Mouse (Mus musculus) ES-E14 (cell line): ENCODE measurements around the gene Rab5c. TPM values are rescaled to one million over a fixed set of nuclear protein-coding genes. Genes with fewer than 3 reads are reported as not detected.

Experiments
- DNase-seq: peaks from one replicate; pipeline ENCODE4 v3.0.0-alpha.2; 2013; ENCODE audit warnings: low read depth, low spot score
- H3K27ac ChIP-seq: 2 replicates; pipeline ENCODE4 v1.5.1; 2012; ENCODE audit warnings: low read depth, mild to moderate bottlenecking, low read length, moderate library complexity, mixed read lengths; ENCODE audit not compliant: poor library complexity, insufficient read depth, severe bottlenecking
- H3K36me3 ChIP-seq: 2 replicates; pipeline ENCODE4 v1.6.1; 2012; ENCODE audit warnings: mild to moderate bottlenecking, low read length, moderate library complexity, mixed read lengths; ENCODE audit not compliant: control insufficient read depth, poor library complexity, insufficient read depth, severe bottlenecking
- H3K4me1 ChIP-seq, 2 experiments: fragments of 150-350 bp in 1 of 2; sonication (generic) in 1 of 2; 2 replicates each; pipeline ENCODE4 v1.6.1; 2012; ENCODE audit warnings: low read length in 2 of 2, mild to moderate bottlenecking in 1 of 2, mixed read lengths in 1 of 2; ENCODE audit not compliant: control insufficient read depth in 2 of 2, insufficient read depth in 2 of 2, poor library complexity in 1 of 2
- H3K4me3 ChIP-seq, 2 experiments: fragments of 150-350 bp in 1 of 2; sonication (generic) in 1 of 2; 2 replicates each; pipeline ENCODE4 v1.5.1; 2012; ENCODE audit warnings: low read length in 2 of 2, low read depth in 1 of 2, mild to moderate bottlenecking in 1 of 2, mixed read lengths in 1 of 2; ENCODE audit not compliant: insufficient read depth in 1 of 2, poor library complexity in 1 of 2, severe bottlenecking in 1 of 2
- H3K9ac ChIP-seq: 2 replicates; pipeline ENCODE4 v1.6.1; 2012; ENCODE audit warnings: low read depth, mild to moderate bottlenecking, low read length, mixed read lengths; ENCODE audit not compliant: poor library complexity, insufficient read depth, severe bottlenecking
- H3K9me3 ChIP-seq: fragments of 150-350 bp; sonication (generic); 2 replicates; pipeline ENCODE4 v1.6.1; 2012; ENCODE audit warnings: low read depth, mild to moderate bottlenecking, low read length; ENCODE audit not compliant: control insufficient read depth, insufficient read depth
- CHD2 ChIP-seq: IDR thresholded peaks from 2 replicates; pipeline ENCODE4 v1.6.1; 2014; ENCODE audit warnings: mild to moderate bottlenecking, low read depth, low read length, inconsistent platforms
- HCFC1 ChIP-seq: IDR thresholded peaks from 2 replicates; pipeline ENCODE4 v1.6.1; 2012; ENCODE audit warnings: low read length, inconsistent platforms, borderline replicate concordance; ENCODE audit not compliant: insufficient read depth
- MAFK ChIP-seq: IDR thresholded peaks from 2 replicates; pipeline ENCODE4 v1.6.1; 2014; ENCODE audit warnings: mild to moderate bottlenecking, low read depth, low read length, inconsistent platforms; ENCODE audit not compliant: insufficient read depth
- ZC3H11A ChIP-seq: IDR thresholded peaks from 2 replicates; pipeline ENCODE4 v1.6.1; 2012; ENCODE audit warnings: low read depth, mild to moderate bottlenecking, inconsistent platforms, low read length, borderline replicate concordance
- ZNF384 ChIP-seq: IDR thresholded peaks from 2 replicates; pipeline ENCODE4 v1.6.1; 2012; ENCODE audit warnings: low read depth, low read length, inconsistent platforms
- in situ Hi-C, 2 experiments: fragments of 600-800 bp; cut with MboI; formaldehyde crosslinking; loops; one replicate each; pipeline ENCODE4 v1.15.1; 2025; ENCODE audit warnings: low sequenced_read_pairs in 2 of 2, inconsistent platforms in 1 of 2; ENCODE audit not compliant: unreplicated experiment in 2 of 2
- total RNA-seq: library from RNA; depleted of rRNA; stranded (reverse); fragments of 300-350 nt; gene quantifications from 2 replicates; pipeline ENCODE4 v1.2.3, GENCODE M21; 2012

The Rab5c gene
- total RNA-seq, 1 experiment = 124 TPM

DNA sequence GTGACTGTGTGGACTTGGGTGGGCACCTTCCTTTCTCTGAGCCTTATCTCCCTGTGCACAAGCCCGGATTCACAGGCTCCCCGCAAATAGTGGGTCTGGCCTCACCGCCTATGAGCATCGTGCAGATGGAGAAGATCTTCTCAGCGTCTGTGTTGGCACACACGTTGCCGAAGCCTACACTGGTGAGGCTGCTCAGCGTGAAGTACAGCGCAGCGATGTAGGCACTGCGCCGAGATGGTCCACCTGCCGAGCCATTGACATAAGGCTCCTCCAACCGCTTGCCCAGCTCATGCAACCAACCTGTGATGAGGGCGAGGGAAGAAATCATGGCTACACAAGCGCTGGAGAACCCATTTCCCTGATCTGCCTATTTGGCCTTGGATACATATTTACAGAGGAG lies 12.1 kb upstream of the Rab5c start:
- TF ChIP-seq HCFC1 = no peak
- no peak for TF ChIP-seq ZC3H11A
- no peak for TF ChIP-seq ZNF384
- TF ChIP-seq CHD2 = no peak
- TF ChIP-seq MAFK = no peak
- no peak for DNase-seq
- H3K36me3 ChIP-seq = no peaks in the 10 kb centered on the region
- peaks cover 4 to 9% of the 10 kb centered on the region in 2 experiments; a peak in 2 of 4 replicates for H3K4me1 ChIP-seq
- H3K9ac ChIP-seq = no peak overlapping the region
- no peaks in the 10 kb centered on the region for H3K9me3 ChIP-seq
- in situ Hi-C loops = no loop called here
- peak overlapping the region in 1 of 2 experiments; percentile 13; a peak in 2 of 4 replicates for H3K4me3 ChIP-seq
- no peak overlapping the region for H3K27ac ChIP-seq

GRCm38 (mm10) chr11:100749469-100749868 lies 11.5 kb upstream of the Rab5c start:
- peaks cover 4 to 9% of the 10 kb centered on the region in 2 experiments; a peak in 2 of 4 replicates for H3K4me1 ChIP-seq
- peak overlapping the region; percentile 2; the same call in 1 of the 2 replicates for H3K9ac ChIP-seq
- H3K36me3 ChIP-seq = no peaks in the 10 kb centered on the region
- peak overlapping the region; percentile 46 to 49; a peak in 2 of 4 replicates for H3K4me3 ChIP-seq
- in situ Hi-C loops = no loop called here
- H3K27ac ChIP-seq = no peak overlapping the region
- no peaks in the 10 kb centered on the region for H3K9me3 ChIP-seq
- TF ChIP-seq ZC3H11A (no peak), ZNF384 (no peak), HCFC1 (no peak), CHD2 (no peak), MAFK (no peak)
- no peak for DNase-seq

DNA sequence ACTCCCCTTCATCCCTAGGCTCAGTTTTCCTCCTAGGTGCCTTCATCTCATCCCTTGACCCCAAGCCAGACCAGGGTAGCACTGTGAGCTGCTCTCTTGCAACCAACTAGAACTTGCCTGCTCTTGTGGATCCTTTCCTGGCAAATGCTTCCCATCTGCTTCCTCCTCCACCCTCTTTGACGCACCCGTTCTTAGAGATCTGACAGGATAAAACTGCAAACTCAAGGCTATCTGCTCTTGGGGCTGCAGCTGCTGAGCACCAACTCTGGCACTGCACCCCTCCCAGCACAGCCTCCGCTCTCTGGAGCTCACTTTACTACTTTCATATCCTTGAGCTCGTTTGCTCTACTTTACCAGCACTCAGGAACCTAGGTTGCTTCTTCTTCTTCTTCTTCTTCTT lies 10.6 kb upstream of the Rab5c start:
- TF ChIP-seq MAFK (no peak), CHD2 (no peak), ZC3H11A (no peak), HCFC1 (no peak), ZNF384 (no peak)
- DNase-seq = no peak
- no peak overlapping the region for H3K4me3 ChIP-seq

DNA sequence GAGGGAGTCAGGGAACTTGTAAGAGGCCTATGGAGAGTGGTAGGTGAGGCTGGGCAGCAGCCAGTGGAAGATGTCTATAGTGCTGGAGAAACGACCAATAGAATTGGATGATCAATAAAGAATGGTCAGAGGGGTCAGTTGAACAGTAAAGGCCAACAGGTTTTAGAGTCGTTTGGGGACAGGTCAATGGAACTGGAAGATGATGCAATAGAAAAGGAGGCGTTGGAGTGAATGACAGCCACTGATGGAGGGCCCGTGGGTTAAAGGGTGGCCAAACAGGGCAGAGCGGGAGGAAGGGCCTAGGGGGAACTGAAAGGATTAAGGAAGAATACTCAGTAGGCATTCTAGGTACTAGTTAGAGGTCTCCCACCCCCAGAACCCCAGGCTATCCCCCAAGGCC lies 9.1 kb upstream of the Rab5c start:
- no peak for DNase-seq
- Histone ChIP-seq H3K9ac (no peak overlapping the region), H3K9me3 (no peaks in the 10 kb centered on the region), H3K36me3 (no peaks in the 10 kb centered on the region), H3K4me1 (peaks cover 4 to 9% of the 10 kb centered on the region in 2 experiments; a peak in 2 of 4 replicates), H3K27ac (no peak overlapping the region), H3K4me3 (no peak overlapping the region)
- in situ Hi-C loops = no loop called here
- TF ChIP-seq ZC3H11A (no peak), HCFC1 (no peak), MAFK (no peak), ZNF384 (no peak), CHD2 (no peak)

More for the DNA sequence above, 10.6 kb upstream of the Rab5c start:
- Histone ChIP-seq H3K27ac (no peak overlapping the region), H3K36me3 (no peaks in the 10 kb centered on the region), H3K9ac (no peak overlapping the region), H3K4me1 (peaks cover 4 to 9% of the 10 kb centered on the region in 2 experiments; a peak in 2 of 4 replicates), H3K9me3 (no peaks in the 10 kb centered on the region)
- in situ Hi-C loops = no loop called here

DNA sequence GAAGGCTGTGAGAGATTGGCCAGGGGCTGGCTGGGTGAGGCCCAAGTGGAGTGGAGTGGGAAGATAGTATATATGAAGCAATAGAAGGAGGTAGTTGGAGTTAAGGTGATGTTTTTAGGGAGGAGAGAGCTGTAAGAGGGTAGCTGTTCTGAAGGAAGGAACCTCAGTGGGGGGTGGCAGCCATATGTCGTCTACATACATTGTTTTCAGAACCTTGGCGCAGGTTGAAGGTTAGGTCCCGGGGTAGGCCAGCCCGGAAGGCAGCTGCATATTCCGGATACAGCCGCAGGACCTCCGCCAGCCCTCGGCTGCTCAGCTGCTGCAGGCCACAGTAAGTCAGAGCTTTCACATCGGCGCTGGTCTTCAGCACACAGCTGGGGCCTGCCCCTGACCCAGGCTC lies 8.5 kb upstream of the Rab5c start:
- H3K9me3 ChIP-seq = no peaks in the 10 kb centered on the region
- H3K4me1 ChIP-seq = peaks cover 4 to 9% of the 10 kb centered on the region in 2 experiments; a peak in 2 of 4 replicates

More for the DNA sequence above, 8.5 kb upstream of the Rab5c start:
- Histone ChIP-seq H3K27ac (no peak overlapping the region), H3K36me3 (no peaks in the 10 kb centered on the region), H3K4me3 (no peak overlapping the region), H3K9ac (no peak overlapping the region)
- no peak for TF ChIP-seq CHD2
- TF ChIP-seq HCFC1 = no peak
- TF ChIP-seq ZNF384 = no peak
- TF ChIP-seq MAFK = no peak
- TF ChIP-seq ZC3H11A = no peak
- in situ Hi-C loops = no loop called here
- no peak for DNase-seq
